In genomic region chr17:13746330-13746729, GRCm38 (mm10) we compare ENCODE assay signal across 19 mouse cellular contexts. TPM values are rescaled to one million over a fixed set of nuclear protein-coding genes. Genes with fewer than 3 reads are reported as not detected.
DNase-seq lines count a peak whose midpoint lies in the region; ATAC-seq and TF ChIP-seq lines count a peak whose summit lies in the region.
"Had no signal": no experiment of that assay in that cellular context is flagged by ENCODE, and none has a peak within 500 bp of the region (broad histone marks: within the 10 kb centered on the region; RNA-seq: fewer than 3 reads in every experiment).

No protein-coding gene starts in this region.

- H3K9me3 ChIP-seq in heart, embryonic 11.5 days (replicated peaks; ENCODE audit: control insufficient read depth, low read length) = no peaks in the 10 kb centered on the region
- H3K9me3 ChIP-seq: embryonic facial prominence, embryonic 13.5 days; hindbrain, embryonic 12.5 days; limb, embryonic 13.5 days had no signal

- no peak overlapping the region for H3K27ac ChIP-seq in heart, embryonic 11.5 days (ENCODE audit: low read depth, low read length)
- H3K27ac ChIP-seq in gastrocnemius, adult 2 months = no peak overlapping the region
- H3K27ac ChIP-seq: embryonic facial prominence, embryonic 13.5 days; hindbrain, embryonic 12.5 days; limb, embryonic 13.5 days; liver, embryonic 14.5 days had no signal

- intact Hi-C loops in gastrocnemius, adult 2 months (cut with DNase I) = no loop called here

- H3K4me1 ChIP-seq in heart, embryonic 11.5 days (ENCODE audit: control insufficient read depth, insufficient read depth, low read length) = peaks cover 38% of the 10 kb centered on the region
- H3K4me1 ChIP-seq in lung, adult 2 months (ENCODE audit: control insufficient read depth, insufficient read depth, low read length) = peaks cover 22% of the 10 kb centered on the region

- 0 out of 2 replicates have a peak, but pooled peaks have one; percentile 24 for TF ChIP-seq POLR2A in lung, adult 2 months (IDR thresholded peaks at IDR 0.05; ENCODE audit: borderline replicate concordance, extremely low read depth, low read depth, low read length)

- WGBS in heart, embryonic 11.5 days (ENCODE audit: insufficient replicate concordance) = 60% methylated on average over 6 of the region's 6 CpGs
- 37% methylated on average over 6 of the region's 6 CpGs for WGBS in lung, adult 2 months

- H3K4me2 ChIP-seq in heart, embryonic 11.5 days = no peak overlapping the region
- H3K4me2 ChIP-seq: embryonic facial prominence, embryonic 13.5 days; hindbrain, embryonic 12.5 days; limb, embryonic 13.5 days had no signal

- peak; percentile 90 for DNase-seq in heart, adult 11 months
- DNase-seq in lung, adult 2 months = no peak
- DNase-seq in lung, postnatal 4 days = no peak
- DNase-seq in CD4-positive helper T cell, adult 2 months (ENCODE audit: low read depth, low spot score) = peak; percentile 32
- DNase-seq in induced T-regulatory cell, adult 2 months (ENCODE audit: low read depth) = peak; percentile 7
- no peak for DNase-seq in testis, postnatal 14 days (ENCODE audit: low spot score)
- no peak for DNase-seq in gastrocnemius, adult 2 months
- DNase-seq: adrenal gland, postnatal 14 days; cerebellum, postnatal 10 days; forebrain, postnatal 0 days; midbrain, embryonic 14.5 days had no signal

- no peak overlapping the region for H3K9ac ChIP-seq in heart, embryonic 11.5 days (ENCODE audit: low read depth, low read length)
- H3K9ac ChIP-seq: embryonic facial prominence, embryonic 13.5 days; forebrain, postnatal 0 days; hindbrain, embryonic 12.5 days; limb, embryonic 13.5 days; liver, embryonic 14.5 days had no signal

- H3K36me3 ChIP-seq in heart, embryonic 11.5 days (ENCODE audit: control insufficient read depth, insufficient read depth, low read length) = no peaks in the 10 kb centered on the region
- H3K36me3 ChIP-seq: embryonic facial prominence, embryonic 13.5 days; hindbrain, embryonic 12.5 days; limb, embryonic 13.5 days had no signal

- no peak overlapping the region for H3K4me3 ChIP-seq in heart, embryonic 11.5 days (ENCODE audit: low read depth, low read length)
- no peak overlapping the region for H3K4me3 ChIP-seq in lung, adult 2 months (replicated peaks; ENCODE audit: extremely low read depth, low read depth, low read length)
- H3K4me3 ChIP-seq in gastrocnemius, adult 2 months = no peak overlapping the region
- H3K4me3 ChIP-seq: embryonic facial prominence, embryonic 13.5 days; hindbrain, embryonic 12.5 days; limb, embryonic 13.5 days had no signal

- TF ChIP-seq CTCF in lung, adult 2 months (IDR thresholded peaks at IDR 0.05; ENCODE audit: insufficient read depth, low read length) = no peak
- no peak for TF ChIP-seq CTCF in gastrocnemius, adult 2 months (IDR thresholded peaks at IDR 0.05)

- H3K27me3 ChIP-seq in heart, embryonic 11.5 days (ENCODE audit: control insufficient read depth, insufficient read depth, low read length) = no peaks in the 10 kb centered on the region
- H3K27me3 ChIP-seq: hindbrain, embryonic 12.5 days; limb, embryonic 13.5 days; Patski had no signal

- ATAC-seq in heart, embryonic 11.5 days (replicated peaks; ENCODE audit: insufficient number of reproducible peaks, low FRiP score, low TSS enrichment) = no peak
- ATAC-seq: activated CD4-positive, CD25-positive, alpha-beta regulatory T cell, adult 4 months; inflammation-experienced regulatory T-cells, adult 6 months; Patski had no signal

RNA-seq across cellular contexts. Expression of gene Afdn, which starts 14.0 kb away (rescaled TPM):
- 87.1 and 95.8 TPM in 2 replicates for polyA plus RNA-seq in heart, embryonic 11.5 days (2014; fragmentation: Nextera tagmentation; extraction: Ambion mirVana)
- polyA plus RNA-seq in lung, adult 2 months (2012; rRNA removed) = 52.2 and 78.2 TPM in 2 replicates
- 10 to 100 TPM; 33.3 to 45.6 TPM for total RNA-seq in gastrocnemius, adult 2 months (2021)

RNA-seq across cellular contexts. Expression of gene Tcte2, which starts 15.3 kb away (rescaled TPM):
- 2.5 and 5.5 TPM in 2 replicates for polyA plus RNA-seq in heart, embryonic 11.5 days (2014; fragmentation: Nextera tagmentation; extraction: Ambion mirVana)
- 6.2 and 8.1 TPM in 2 replicates for polyA plus RNA-seq in lung, adult 2 months (2012; rRNA removed)
- total RNA-seq in gastrocnemius, adult 2 months (2021) = 1 to 10 TPM; 1.7 TPM
- polyA plus RNA-seq: activated CD4-positive, CD25-positive, alpha-beta regulatory T cell, adult 4 months; inflammation-experienced regulatory T-cells, adult 6 months had no signal

Comparison
In these comparisons a context has a peak if more than half of its experiments do, and no peak if none do; other contexts are left out.
1. DNase-seq: peak in heart, adult 11 months (single experiment), CD4-positive helper T cell, adult 2 months (single experiment) and induced T-regulatory cell, adult 2 months (single experiment); none in lung, adult 2 months (single experiment), lung, postnatal 4 days (0 of 2), testis, postnatal 14 days (single experiment) and gastrocnemius, adult 2 months (single experiment).